Mouse (Mus musculus) CH12.LX (cell line): ENCODE results near the gene Tha1. TPM values are rescaled to one million over a fixed set of nuclear protein-coding genes. Genes with fewer than 3 reads are reported as not detected.

Experiments used
- DNase-seq: peaks from one replicate; pipeline ENCODE4 v3.0.0-alpha.2; 2013; ENCODE audit errors: extremely low read depth
- H3K27ac ChIP-seq: 2 replicates; pipeline ENCODE4 v1.5.1; 2012; ENCODE audit warnings: low read depth, mild to moderate bottlenecking, control low read depth, moderate library complexity; ENCODE audit not compliant: insufficient read depth
- H3K27me3 ChIP-seq: replicated peaks from 2 replicates; pipeline ENCODE3; 2012; ENCODE audit warnings: inconsistent platforms
- H3K36me3 ChIP-seq, 2 experiments: replicated peaks in 1 of 2; 2 replicates each; pipeline versions ENCODE3 to v1.6.1; 2012; ENCODE audit warnings: inconsistent platforms in 1 of 2, low read length in 1 of 2, mild to moderate bottlenecking in 1 of 2, mixed read lengths in 1 of 2, moderate library complexity in 1 of 2; ENCODE audit not compliant: control insufficient read depth in 1 of 2, insufficient read depth in 1 of 2
- H3K4me1 ChIP-seq, 2 experiments: 2 replicates each; pipeline ENCODE4 v1.6.1; 2012; ENCODE audit warnings: inconsistent platforms in 1 of 2, moderate library complexity in 1 of 2; ENCODE audit not compliant: insufficient read depth in 2 of 2, control insufficient read depth in 1 of 2
- H3K4me2 ChIP-seq: 2 replicates; pipeline ENCODE4 v1.6.1; 2012; ENCODE audit warnings: low read depth, mild to moderate bottlenecking, control low read depth; ENCODE audit not compliant: poor library complexity, insufficient read depth, severe bottlenecking
- H3K4me3 ChIP-seq, 3 experiments: fragments of 150-350 bp in 1 of 3; sonication (generic) in 1 of 3; replicated peaks in 1 of 3; 2 replicates each; pipeline versions ENCODE3 to v1.5.1; 2011 to 2012; ENCODE audit warnings: low read depth in 2 of 3, low read length in 2 of 3, mild to moderate bottlenecking in 2 of 3, moderate library complexity in 2 of 3, control low read depth in 1 of 3, improper control_type of control experiment in 1 of 3, inconsistent platforms in 1 of 3, mixed read lengths in 1 of 3; ENCODE audit not compliant: poor library complexity in 1 of 3
- H3K79me2 ChIP-seq: replicated peaks from 2 replicates; pipeline ENCODE4 v1.6.1; 2012; ENCODE audit warnings: mild to moderate bottlenecking, moderate library complexity; ENCODE audit not compliant: control insufficient read depth, poor library complexity, insufficient read depth, severe bottlenecking; ENCODE audit errors: extremely low read depth
- H3K9ac ChIP-seq: 2 replicates; pipeline ENCODE4 v1.6.1; 2012; ENCODE audit warnings: low read depth, mild to moderate bottlenecking, control low read depth, moderate library complexity; ENCODE audit not compliant: insufficient read depth
- H3K9me3 ChIP-seq: replicated peaks from 2 replicates; pipeline ENCODE3; 2012; ENCODE audit warnings: low read length, inconsistent platforms, mixed read lengths
- BHLHE40 ChIP-seq: IDR thresholded peaks from 2 replicates; pipeline ENCODE4 v1.6.1; 2011; ENCODE audit warnings: mild to moderate bottlenecking, low read depth, low read length, improper control_type of control experiment
- E2F4 ChIP-seq: IDR thresholded peaks from 2 replicates; pipeline ENCODE4 v1.6.1; 2011; ENCODE audit warnings: low read depth, low read length, improper control_type of control experiment; ENCODE audit not compliant: insufficient replicate concordance
- EP300 ChIP-seq: IDR thresholded peaks from 2 replicates; pipeline ENCODE4 v1.6.1; 2011; ENCODE audit warnings: low read length, improper control_type of control experiment
- ETS1 ChIP-seq: conservative IDR thresholded peaks from 2 replicates; pipeline ENCODE4 v1.6.1; 2012; ENCODE audit warnings: low read depth, mild to moderate bottlenecking, inconsistent platforms, low read length, improper control_type of control experiment, moderate library complexity
- GABPA ChIP-seq: IDR thresholded peaks from 2 replicates; pipeline ENCODE4 v1.6.1; 2012; ENCODE audit warnings: low read depth, low read length, improper control_type of control experiment, inconsistent platforms; ENCODE audit not compliant: insufficient replicate concordance
- HCFC1 ChIP-seq: IDR thresholded peaks from 2 replicates; pipeline ENCODE4 v1.6.1; 2012; ENCODE audit warnings: low read depth, mild to moderate bottlenecking, inconsistent platforms, low read length, improper control_type of control experiment
- JUN ChIP-seq: IDR thresholded peaks from 2 replicates; pipeline ENCODE4 v1.6.1; 2011; ENCODE audit warnings: low read depth, mild to moderate bottlenecking, low read length, improper control_type of control experiment, moderate library complexity; ENCODE audit not compliant: insufficient read depth
- MAFK ChIP-seq: IDR thresholded peaks from 2 replicates; pipeline ENCODE4 v1.6.1; 2011; ENCODE audit warnings: low read length, improper control_type of control experiment; ENCODE audit not compliant: insufficient replicate concordance
- MAX ChIP-seq: IDR thresholded peaks from 2 replicates; pipeline ENCODE4 v1.6.1; 2011; ENCODE audit warnings: low read length, improper control_type of control experiment
- MAZ ChIP-seq: IDR thresholded peaks from 2 replicates; pipeline ENCODE4 v1.6.1; 2012; ENCODE audit warnings: low read depth, mild to moderate bottlenecking, inconsistent platforms, low read length, improper control_type of control experiment, moderate library complexity
- MXI1 ChIP-seq: IDR thresholded peaks from 2 replicates; pipeline ENCODE4 v1.6.1; 2011; ENCODE audit warnings: mild to moderate bottlenecking, low read depth, low read length, improper control_type of control experiment
- MYC ChIP-seq: IDR thresholded peaks from 2 replicates; pipeline ENCODE4 v1.6.1; 2011; ENCODE audit warnings: low read depth, mild to moderate bottlenecking, improper control_type of control experiment, low read length
- NELFE ChIP-seq: IDR thresholded peaks from 2 replicates; pipeline ENCODE4 v1.6.1; 2011; ENCODE audit warnings: low read depth, low read length, improper control_type of control experiment
- NRF1 ChIP-seq: IDR thresholded peaks from 2 replicates; pipeline ENCODE4 v1.6.1; 2014; ENCODE audit warnings: low read depth, mild to moderate bottlenecking, inconsistent platforms, low read length, improper control_type of control experiment, moderate library complexity
- PAX5 ChIP-seq: IDR thresholded peaks from 2 replicates; pipeline ENCODE4 v1.6.1; 2012; ENCODE audit warnings: low read length, inconsistent platforms, mixed read lengths
- POLR2A ChIP-seq: IDR thresholded peaks from 2 replicates; pipeline ENCODE4 v1.6.1; 2011; ENCODE audit warnings: low read depth, mild to moderate bottlenecking, improper control_type of control experiment, low read length
- SMC3 ChIP-seq: IDR thresholded peaks from 2 replicates; pipeline ENCODE4 v1.6.1; 2011; ENCODE audit warnings: low read depth, low read length, improper control_type of control experiment
- TCF12 ChIP-seq: IDR thresholded peaks from 2 replicates; pipeline ENCODE4 v1.6.1; 2014; ENCODE audit warnings: low read depth, mild to moderate bottlenecking, inconsistent platforms, low read length, improper control_type of control experiment
- UBTF ChIP-seq: IDR thresholded peaks from 2 replicates; pipeline ENCODE4 v1.6.1; 2012; ENCODE audit warnings: low read depth, mild to moderate bottlenecking, inconsistent platforms, low read length, improper control_type of control experiment, moderate library complexity
- USF1 ChIP-seq: IDR thresholded peaks from 2 replicates; pipeline ENCODE4 v1.6.1; 2014; ENCODE audit warnings: low read depth, mild to moderate bottlenecking, inconsistent platforms, low read length, improper control_type of control experiment
- USF2 ChIP-seq: conservative IDR thresholded peaks from 2 replicates; pipeline ENCODE4 v1.6.1; 2011; ENCODE audit warnings: low read depth, low read length, improper control_type of control experiment
- ZC3H11A ChIP-seq: IDR thresholded peaks from 2 replicates; pipeline ENCODE4 v1.6.1; 2012; ENCODE audit warnings: low read depth, mild to moderate bottlenecking, inconsistent platforms, low read length, improper control_type of control experiment
- ZKSCAN1 ChIP-seq: IDR thresholded peaks from 2 replicates; pipeline ENCODE4 v1.6.1; 2012; ENCODE audit warnings: low read depth, inconsistent platforms, low read length, improper control_type of control experiment, borderline replicate concordance
- ZMIZ1 ChIP-seq: IDR thresholded peaks from 2 replicates; pipeline ENCODE4 v1.6.1; 2012; ENCODE audit warnings: low read depth, mild to moderate bottlenecking, inconsistent platforms, low read length, improper control_type of control experiment
- ZNF384 ChIP-seq: IDR thresholded peaks from 2 replicates; pipeline ENCODE4 v1.6.1; 2012; ENCODE audit warnings: low read depth, low read length, improper control_type of control experiment, inconsistent platforms
- dilution Hi-C: fragments of 300-500 bp; cut with MboI; formaldehyde crosslinking; loops from 2 replicates; pipeline ENCODE4 v1.14.3; 2020; ENCODE audit warnings: low sequenced_read_pairs; ENCODE audit not compliant: extremely low pct_unique_long_range_greater_than_20kb, extremely low pct_ligation_motif_present
- in situ Hi-C: fragments of 300-500 bp; cut with MboI; formaldehyde crosslinking; loops from 3 replicates; pipeline ENCODE4 v1.14.3; 2019; ENCODE audit warnings: low sequenced_read_pairs, low pct_ligation_motif_present, low pct_unique_long_range_greater_than_20kb, mixed read lengths
- polyA plus RNA-seq: library from polyadenylated mRNA; unstranded; fragments of >175 nt; gene quantifications from 2 replicates; pipeline ENCODE4 v1.2.1, GENCODE M21; 2012; ENCODE audit warnings: low read depth; ENCODE audit not compliant: insufficient read length
- total RNA-seq, 2 experiments: library from RNA; depleted of rRNA; stranded (reverse); fragments of 300-350 nt in 1 of 2; fragments of >200 nt in 1 of 2; gene quantifications; 2 replicates each; pipeline ENCODE4 v1.2.3; 2012 to 2014

Tha1 gene
- total and polyA plus RNA-seq, 3 experiments = not detected

- peaks cover 86% of the 10 kb centered on the region for H3K27me3 ChIP-seq
- no peaks in the 10 kb centered on the region for H3K9me3 ChIP-seq
- no peak overlapping the region for H3K27ac ChIP-seq
- H3K9ac ChIP-seq = no peak overlapping the region
- in situ Hi-C loops (no loop called here), dilution Hi-C loops (no loop called here)
- H3K4me3 ChIP-seq = no peak overlapping the region
- H3K4me2 ChIP-seq = no peak overlapping the region
- no peak for DNase-seq
- no peaks in the 10 kb centered on the region for H3K79me2 ChIP-seq
- no peak for TF ChIP-seq NELFE
- no peak for TF ChIP-seq MAFK
- no peak for TF ChIP-seq MAZ
- no peak for TF ChIP-seq ZKSCAN1
- no peak for TF ChIP-seq USF2
- TF ChIP-seq TCF12 = no peak
- no peak for TF ChIP-seq EP300
- no peak for TF ChIP-seq POLR2A
- no peak for TF ChIP-seq SMC3
- TF ChIP-seq E2F4 = no peak
- TF ChIP-seq NRF1 = no peak
- no peak for TF ChIP-seq ZMIZ1
- no peak for TF ChIP-seq MYC
- no peak for TF ChIP-seq JUN
- no peak for TF ChIP-seq MXI1
- TF ChIP-seq GABPA = no peak
- no peak for TF ChIP-seq MAX
- TF ChIP-seq ETS1 = no peak
- no peak for TF ChIP-seq HCFC1
- no peaks in the 10 kb centered on the region for H3K36me3 ChIP-seq
- peaks cover 27 to 47% of the 10 kb centered on the region in 2 experiments for H3K4me1 ChIP-seq
Measured at GRCm38 (mm10) chr11:117881787-117882186, 8.5 kb upstream of the Tha1 start.

- H3K4me1 ChIP-seq = peaks cover 27 to 47% of the 10 kb centered on the region in 2 experiments
Measured at GRCm38 (mm10) chr11:117880977-117881358, 7.7 kb upstream of the Tha1 start.

More at GRCm38 (mm10) chr11:117880977-117881358, 7.7 kb upstream of the Tha1 start:
- no peaks in the 10 kb centered on the region for H3K9me3 ChIP-seq
- H3K27me3 ChIP-seq = peaks cover 85% of the 10 kb centered on the region
- H3K9ac ChIP-seq = no peak overlapping the region
- dilution Hi-C loops = no loop called here
- no peak for TF ChIP-seq ZMIZ1
- no peak for TF ChIP-seq PAX5
- TF ChIP-seq MAX = no peak
- no peak for TF ChIP-seq ZNF384
- TF ChIP-seq JUN = no peak
- TF ChIP-seq USF2 = peak; percentile 80
- TF ChIP-seq BHLHE40 = peak; percentile 64
- peak; percentile 59 for TF ChIP-seq USF1
- TF ChIP-seq TCF12 = no peak
- TF ChIP-seq MAZ = no peak
- no peak for TF ChIP-seq ZKSCAN1
- no peak for TF ChIP-seq GABPA
- TF ChIP-seq ZC3H11A = no peak
- no peak for TF ChIP-seq UBTF
- no peak overlapping the region for H3K4me3 ChIP-seq
- no peaks in the 10 kb centered on the region for H3K36me3 ChIP-seq
- in situ Hi-C loops = no loop called here
- no peak overlapping the region for H3K27ac ChIP-seq
- DNase-seq = no peak
- no peak overlapping the region for H3K4me2 ChIP-seq
- no peaks in the 10 kb centered on the region for H3K79me2 ChIP-seq
